In genomic region chr2:167028553-167028952, GRCm38 (mm10) we compare ENCODE assay signal across 12 mouse cellular contexts.
"Had no signal": no experiment of that assay in that cellular context is flagged by ENCODE, and none has a peak within 500 bp of the region (broad histone marks: within the 10 kb centered on the region; RNA-seq: fewer than 3 reads in every experiment).

No protein-coding gene starts in this region.

- H3K27ac ChIP-seq: kidney, embryonic 15.5 days; limb, embryonic 12.5 days; liver, embryonic 13.5 days; lung, embryonic 15.5 days; midbrain, embryonic 12.5 days had no signal

- H3K4me3 ChIP-seq: kidney, embryonic 15.5 days; limb, embryonic 12.5 days; liver, embryonic 13.5 days; lung, embryonic 15.5 days; midbrain, embryonic 12.5 days had no signal

- DNase-seq: kidney, postnatal 14 days; liver; liver, embryonic 13.5 days; liver, postnatal 0 days; lung, postnatal 14 days; right cerebral cortex, postnatal 25 days; thymus, postnatal 4 days had no signal

- H3K9ac ChIP-seq: kidney, embryonic 15.5 days; limb, embryonic 12.5 days; liver, embryonic 13.5 days; liver, postnatal 0 days; lung, embryonic 15.5 days; midbrain, embryonic 12.5 days had no signal

- H3K9me3 ChIP-seq: kidney, embryonic 15.5 days; limb, embryonic 12.5 days; liver, embryonic 13.5 days; lung, embryonic 15.5 days; midbrain, embryonic 12.5 days had no signal

- H3K27me3 ChIP-seq: kidney, embryonic 15.5 days; limb, embryonic 12.5 days; liver, embryonic 13.5 days; lung, embryonic 15.5 days; midbrain, embryonic 12.5 days had no signal

- H3K4me1 ChIP-seq: kidney, embryonic 15.5 days; limb, embryonic 12.5 days; liver, embryonic 13.5 days; lung, embryonic 15.5 days; midbrain, embryonic 12.5 days had no signal

- H3K4me2 ChIP-seq: kidney, embryonic 15.5 days; limb, embryonic 12.5 days; liver, embryonic 13.5 days; lung, embryonic 15.5 days; midbrain, embryonic 12.5 days had no signal

- ATAC-seq: liver, postnatal 0 days; midbrain, embryonic 16.5 days had no signal
